Mouse (Mus musculus): ENCODE results near the gene Iqschfp. TPM values are rescaled to one million over a fixed set of nuclear protein-coding genes. Genes with fewer than 3 reads are reported as not detected.
A peak's percentile ranks its signal among the peaks of the same experiment; 100 is the strongest.

Gene Iqschfp
- polyA plus RNA-seq, 1 experiment from 2014 or later = not detected

GRCm38 (mm10) chr3:68421849-68422248 lies 529.8 kb downstream of the Iqschfp start:
- ATAC-seq (ENCODE audit: low FRiP score, low read depth) = no peak
- Histone ChIP-seq H3K9me3 (no peaks in the 10 kb centered on the region), H3K36me3 (no peaks in the 10 kb centered on the region), H3K4me1 (no peaks in the 10 kb centered on the region), H3K27ac (no peak overlapping the region), H3K4me3 (no peak overlapping the region), H3K4me2 (replicated peaks) (no peak overlapping the region), H3K9ac (no peak overlapping the region), H3K27me3 (peaks cover 9% of the 10 kb centered on the region; the same call in 1 of the 2 replicates)
- 85% methylated on average over 2 of the region's 2 CpGs for WGBS

- no peaks in the 10 kb centered on the region for H3K9me3 ChIP-seq
- no peak overlapping the region for H3K27ac ChIP-seq
- H3K4me1 ChIP-seq = no peaks in the 10 kb centered on the region
- peaks cover 12% of the 10 kb centered on the region for H3K27me3 ChIP-seq
- WGBS = 88% methylated on average over 5 of the region's 5 CpGs
- no peak overlapping the region for H3K4me2 ChIP-seq (replicated peaks)
- no peak overlapping the region for H3K4me3 ChIP-seq
- H3K36me3 ChIP-seq = no peaks in the 10 kb centered on the region
- no peak for ATAC-seq (ENCODE audit: low FRiP score, low read depth)
- H3K9ac ChIP-seq = no peak overlapping the region
Observed at GRCm38 (mm10) chr3:68428081-68428480, 536.0 kb downstream of the Iqschfp start.

DNA sequence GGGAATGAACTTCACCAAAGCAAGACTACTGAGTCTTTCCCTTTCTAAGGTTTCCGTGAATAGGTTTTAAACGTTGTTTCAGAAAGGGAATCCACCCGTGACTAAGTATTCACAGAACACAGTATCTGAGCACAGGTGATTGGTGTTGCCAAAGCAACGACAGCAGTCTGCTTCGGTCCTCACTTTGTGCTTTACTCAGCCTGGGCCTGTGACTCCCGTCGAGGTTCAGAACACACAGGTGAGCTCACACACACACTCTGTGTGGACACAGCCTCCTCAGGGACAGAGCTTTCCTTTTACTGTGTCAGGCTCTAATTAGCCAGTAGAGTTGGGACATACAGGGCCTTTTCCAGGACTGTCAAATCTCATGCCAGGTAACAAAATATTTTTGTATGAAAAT lies 542.4 kb downstream of the Iqschfp start:
- 71% methylated on average over 7 of the region's 7 CpGs for WGBS
- ATAC-seq (ENCODE audit: low FRiP score, low read depth) = no peak
- no peaks in the 10 kb centered on the region for H3K4me1 ChIP-seq
- H3K9ac ChIP-seq = no peak overlapping the region
- H3K4me3 ChIP-seq = no peak overlapping the region
- no peak overlapping the region for H3K27ac ChIP-seq
- H3K9me3 ChIP-seq = no peaks in the 10 kb centered on the region
- H3K27me3 ChIP-seq = no peaks in the 10 kb centered on the region
- H3K4me2 ChIP-seq (replicated peaks) = no peak overlapping the region
- no peaks in the 10 kb centered on the region for H3K36me3 ChIP-seq

DNA sequence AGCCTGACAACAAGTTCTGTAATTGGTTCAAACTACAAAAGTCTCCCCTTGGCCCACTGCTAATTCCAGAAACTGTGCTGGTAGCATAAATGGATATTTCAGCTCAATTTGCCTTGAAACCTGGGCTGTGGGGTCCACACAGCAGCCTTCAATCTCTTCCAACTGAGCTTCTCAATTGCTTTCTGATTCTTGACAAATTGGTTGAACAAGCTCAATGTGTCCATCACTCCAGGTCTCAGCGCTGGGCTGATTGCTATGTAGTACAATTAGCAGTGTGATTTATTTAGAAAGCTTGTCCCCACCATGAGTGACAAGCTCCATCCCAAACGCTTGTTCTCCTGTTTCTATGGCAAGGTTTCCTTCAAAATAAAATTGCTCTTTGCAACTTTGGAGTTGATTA lies 542.9 kb downstream of the Iqschfp start:
- Histone ChIP-seq H3K4me3 (no peak overlapping the region), H3K4me2 (replicated peaks) (no peak overlapping the region), H3K4me1 (no peaks in the 10 kb centered on the region), H3K36me3 (no peaks in the 10 kb centered on the region), H3K9me3 (no peaks in the 10 kb centered on the region), H3K27ac (no peak overlapping the region), H3K27me3 (no peaks in the 10 kb centered on the region), H3K9ac (no peak overlapping the region)
- 67% methylated on average over 2 of the region's 2 CpGs for WGBS
- no peak for ATAC-seq (ENCODE audit: low FRiP score, low read depth)

DNA sequence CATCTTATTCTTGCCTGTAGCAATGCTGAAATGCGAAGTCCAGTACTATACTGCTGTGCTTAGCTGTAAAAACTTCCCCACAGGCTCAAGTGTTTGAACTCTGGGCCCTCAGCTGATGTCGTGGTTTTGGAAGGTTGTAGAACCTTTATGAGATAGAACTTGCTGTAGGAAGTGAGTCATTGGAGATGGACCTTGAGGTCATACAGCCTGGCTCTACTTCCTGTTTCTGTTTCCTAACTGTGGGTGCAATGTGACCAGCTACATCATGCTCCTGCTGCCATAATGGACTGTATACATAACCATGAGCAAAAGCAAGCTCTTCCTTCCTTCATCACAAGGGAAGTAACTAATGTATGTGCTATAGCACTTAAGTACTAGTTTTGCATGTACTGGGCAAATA lies 556.4 kb downstream of the Iqschfp start:
- no peaks in the 10 kb centered on the region; the same call in 1 of the 2 replicates for H3K4me1 ChIP-seq
- no peaks in the 10 kb centered on the region for H3K36me3 ChIP-seq
- H3K27me3 ChIP-seq = 0 out of 2 replicates have a peak, but pooled peaks cover 2% of the 10 kb centered on the region
- WGBS = 71% methylated on average over 2 of the region's 2 CpGs
- no peak overlapping the region for H3K9ac ChIP-seq
- no peaks in the 10 kb centered on the region for H3K9me3 ChIP-seq
- H3K4me2 ChIP-seq (replicated peaks) = no peak overlapping the region
- no peak for ATAC-seq (ENCODE audit: low FRiP score, low read depth)
- no peak overlapping the region for H3K4me3 ChIP-seq
- H3K27ac ChIP-seq = no peak overlapping the region

DNA sequence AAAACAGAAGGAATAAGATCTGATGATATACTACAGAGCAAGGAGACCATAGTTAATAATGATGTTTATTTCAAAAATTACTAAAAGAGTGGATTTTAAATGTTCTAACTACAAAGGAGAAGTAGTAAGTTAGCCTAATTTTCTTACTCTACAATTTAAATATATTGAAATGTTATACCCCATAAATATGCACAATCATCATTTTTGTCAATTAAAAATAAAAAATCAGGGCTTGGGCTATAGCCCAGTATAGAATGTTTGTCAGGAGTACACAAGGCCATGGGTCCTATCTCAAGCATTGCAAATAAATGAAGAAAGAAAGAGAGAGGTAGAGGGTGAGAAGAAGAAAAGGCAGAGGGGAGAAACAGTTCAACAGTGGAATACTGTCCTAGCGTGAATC lies 559.6 kb downstream of the Iqschfp start:
- H3K4me3 ChIP-seq = no peak overlapping the region
- no peaks in the 10 kb centered on the region for H3K9me3 ChIP-seq
- 85% methylated on average over 1 of the region's 1 CpGs for WGBS

DNA sequence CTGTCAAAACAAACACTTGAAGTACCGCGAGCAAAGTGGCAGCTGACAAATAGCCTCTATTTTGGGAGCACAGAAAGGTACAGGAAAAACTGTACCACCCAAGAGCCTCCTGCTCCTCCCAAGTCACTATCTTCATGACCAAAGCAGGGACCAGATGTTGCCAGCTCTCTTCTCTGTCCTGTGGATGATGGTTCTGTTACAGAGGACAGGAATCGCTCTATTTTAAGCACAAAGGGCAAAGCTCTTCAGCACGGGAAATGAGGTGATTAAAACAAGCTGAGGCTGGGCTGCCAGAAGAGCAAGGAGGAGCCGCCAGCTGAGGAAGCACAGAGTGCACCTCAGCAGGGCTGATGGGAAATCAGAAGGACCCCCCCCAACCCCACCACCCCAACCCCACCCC lies 561.2 kb downstream of the Iqschfp start:
- H3K4me1 ChIP-seq = peaks cover 6% of the 10 kb centered on the region; the same call in 1 of the 2 replicates
- peak overlapping the region; percentile 46 for H3K4me2 ChIP-seq (replicated peaks)
- H3K27me3 ChIP-seq = 0 out of 2 replicates have a peak, but pooled peaks cover 4% of the 10 kb centered on the region
- no peaks in the 10 kb centered on the region for H3K9me3 ChIP-seq
- H3K36me3 ChIP-seq = no peaks in the 10 kb centered on the region
- no peak overlapping the region for H3K27ac ChIP-seq
- no peak for ATAC-seq (ENCODE audit: low FRiP score, low read depth)
- no peak overlapping the region for H3K9ac ChIP-seq
- H3K4me3 ChIP-seq = no peak overlapping the region
- WGBS = 9% methylated on average over 5 of the region's 5 CpGs

More for the DNA sequence above, 559.6 kb downstream of the Iqschfp start:
- Histone ChIP-seq H3K9ac (no peak overlapping the region), H3K27ac (no peak overlapping the region), H3K36me3 (no peaks in the 10 kb centered on the region), H3K4me1 (peaks cover 6% of the 10 kb centered on the region; the same call in 1 of the 2 replicates), H3K27me3 (no peaks in the 10 kb centered on the region), H3K4me2 (replicated peaks) (no peak overlapping the region)
- no peak for ATAC-seq (ENCODE audit: low FRiP score, low read depth)

GRCm38 (mm10) chr3:68453719-68454455 lies 561.9 kb downstream of the Iqschfp start:
- no peak for ATAC-seq (ENCODE audit: low FRiP score, low read depth)
- Histone ChIP-seq H3K27ac (no peak overlapping the region), H3K4me2 (replicated peaks) (no peak overlapping the region; the same call in 1 of the 2 replicates)

DNA sequence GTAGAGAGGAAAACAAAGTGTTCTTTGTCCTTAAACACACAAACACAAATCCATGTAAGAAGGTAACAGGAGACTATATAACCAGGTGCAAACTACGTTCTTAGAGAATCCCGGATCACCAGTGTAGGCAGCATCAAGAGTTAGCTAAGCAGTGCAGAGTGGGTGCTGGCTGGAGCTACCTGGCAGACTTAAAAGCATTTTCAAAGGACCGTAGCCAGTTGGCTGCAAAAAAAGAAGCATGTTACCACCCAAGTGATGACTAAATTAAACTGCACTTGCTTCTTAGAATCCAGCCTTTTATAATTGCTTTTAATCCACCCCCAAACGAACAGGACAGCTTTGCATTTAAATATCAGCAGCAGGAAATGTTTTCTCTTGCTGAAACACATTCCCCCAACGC lies 574.6 kb downstream of the Iqschfp start:
- 38% methylated on average over 5 of the region's 5 CpGs for WGBS
- Histone ChIP-seq H3K27me3 (no peaks in the 10 kb centered on the region; the same call in 1 of the 2 replicates), H3K4me3 (no peak overlapping the region), H3K36me3 (no peaks in the 10 kb centered on the region), H3K4me1 (peaks cover 45% of the 10 kb centered on the region), H3K9ac (no peak overlapping the region), H3K9me3 (no peaks in the 10 kb centered on the region), H3K4me2 (replicated peaks) (no peak overlapping the region), H3K27ac (no peak overlapping the region)
- ATAC-seq (ENCODE audit: low FRiP score, low read depth) = no peak

More at GRCm38 (mm10) chr3:68453719-68454455, 561.9 kb downstream of the Iqschfp start:
- no peak overlapping the region for H3K4me3 ChIP-seq
- no peaks in the 10 kb centered on the region for H3K9me3 ChIP-seq
- H3K4me1 ChIP-seq = peaks cover 6% of the 10 kb centered on the region; the same call in 1 of the 2 replicates
- no peak overlapping the region for H3K9ac ChIP-seq
- 0 out of 2 replicates have a peak, but pooled peaks cover 5% of the 10 kb centered on the region for H3K27me3 ChIP-seq
- WGBS = 17% methylated on average over 10 of the region's 10 CpGs
- no peaks in the 10 kb centered on the region for H3K36me3 ChIP-seq

- Histone ChIP-seq H3K36me3 (no peaks in the 10 kb centered on the region), H3K27me3 (no peaks in the 10 kb centered on the region; the same call in 1 of the 2 replicates), H3K9ac (no peak overlapping the region), H3K4me3 (peak overlapping the region; percentile 20), H3K4me1 (peaks cover 45% of the 10 kb centered on the region), H3K27ac (no peak overlapping the region), H3K4me2 (replicated peaks) (peak overlapping the region; percentile 54), H3K9me3 (no peaks in the 10 kb centered on the region)
- no peak for ATAC-seq (ENCODE audit: low FRiP score, low read depth)
- WGBS = 2% methylated on average over 10 of the region's 10 CpGs
Observed at GRCm38 (mm10) chr3:68467941-68468687, 576.1 kb downstream of the Iqschfp start.

- no peak for ATAC-seq (ENCODE audit: low FRiP score, low read depth)
- Histone ChIP-seq H3K9ac (no peak overlapping the region), H3K4me2 (replicated peaks) (no peak overlapping the region), H3K36me3 (no peaks in the 10 kb centered on the region), H3K4me3 (no peak overlapping the region), H3K9me3 (no peaks in the 10 kb centered on the region), H3K27me3 (no peaks in the 10 kb centered on the region; the same call in 1 of the 2 replicates), H3K4me1 (peaks cover 45% of the 10 kb centered on the region), H3K27ac (no peak overlapping the region)
- 82% methylated on average over 1 of the region's 1 CpGs for WGBS
Observed at GRCm38 (mm10) chr3:68469643-68470042, 577.6 kb downstream of the Iqschfp start.

- Histone ChIP-seq H3K4me3 (no peak overlapping the region), H3K27me3 (no peaks in the 10 kb centered on the region; the same call in 1 of the 2 replicates), H3K9me3 (no peaks in the 10 kb centered on the region), H3K9ac (no peak overlapping the region), H3K36me3 (no peaks in the 10 kb centered on the region), H3K4me2 (replicated peaks) (no peak overlapping the region), H3K4me1 (peaks cover 45% of the 10 kb centered on the region), H3K27ac (no peak overlapping the region)
- WGBS = 39% methylated on average over 3 of the region's 3 CpGs
- ATAC-seq (ENCODE audit: low FRiP score, low read depth) = no peak
Observed at GRCm38 (mm10) chr3:68470061-68470460, 578.0 kb downstream of the Iqschfp start.
